ENCODE assay signal across 19 mouse cellular contexts in genomic region chr14:44384233-44384632, GRCm38 (mm10). TPM values are rescaled to one million over a fixed set of nuclear protein-coding genes. Genes with fewer than 3 reads are reported as not detected.
A peak's percentile ranks its signal among the peaks of the same experiment; 100 is the strongest.
DNase-seq lines count a peak whose midpoint lies in the region; TF ChIP-seq lines count a peak whose summit lies in the region.
"Not testable (repeated sequence)": the region's sequence is repeated elsewhere in the genome, so short reads cannot be mapped to it uniquely, and the experiment has no call there.
"Had no signal": no experiment of that assay in that cellular context is flagged by ENCODE, and none has a peak within 500 bp of the region (broad histone marks: within the 10 kb centered on the region; RNA-seq: fewer than 3 reads in every experiment).

No protein-coding gene starts in this region.

- H3K79me2 ChIP-seq in CH12.LX (replicated peaks; ENCODE audit: control insufficient read depth, extremely low read depth, insufficient read depth, poor library complexity, severe bottlenecking): not testable (repeated sequence)

- DNase-seq in CH12.LX (ENCODE audit: extremely low read depth): not testable (repeated sequence)

- dilution Hi-C loops in CH12.LX (cut with MboI; ENCODE audit: extremely low pct_ligation_motif_present, extremely low pct_unique_long_range_greater_than_20kb, low sequenced_read_pairs): not testable (repeated sequence)

- not testable (repeated sequence) for TF ChIP-seq EP300 in CH12.LX (IDR thresholded peaks at IDR 0.05; ENCODE audit: low read length)

- not testable (repeated sequence) for TF ChIP-seq CTCF in CH12.LX (conservative IDR thresholded peaks at IDR 0.05 in 1 of 2, IDR thresholded peaks at IDR 0.05 in 1 of 2; ENCODE audit: low read depth in 2 of 2, low read length in 2 of 2); testis, adult 2 months (IDR thresholded peaks at IDR 0.05; ENCODE audit: control insufficient read depth, insufficient read depth, insufficient replicate concordance, low read depth, low read length)

- peak overlapping the region; percentile 58; the same call in 1 of the 2 replicates for H3K9ac ChIP-seq in CH12.LX (ENCODE audit: insufficient read depth, low read depth)

- not testable (repeated sequence) for H3K27ac ChIP-seq in CH12.LX (ENCODE audit: insufficient read depth, low read depth); testis, adult 2 months (ENCODE audit: control insufficient read depth, insufficient read depth, low read depth, low read length)

- H3K4me1 ChIP-seq in CH12.LX (ENCODE audit: control insufficient read depth in 1 of 2, insufficient read depth in 2 of 2); testis, adult 2 months (ENCODE audit: control insufficient read depth, insufficient read depth, low read length): not testable (repeated sequence)

- 0 out of 2 replicates have a peak, but pooled peaks have one; percentile 29 for TF ChIP-seq POLR2A in CH12.LX (IDR thresholded peaks at IDR 0.05; ENCODE audit: low read depth, low read length)
- not testable (repeated sequence) for TF ChIP-seq POLR2A in testis, adult 2 months (IDR thresholded peaks at IDR 0.05; ENCODE audit: control insufficient read depth, low read depth, low read length)

- H3K36me3 ChIP-seq in CH12.LX (replicated peaks in 1 of 2; ENCODE audit: control insufficient read depth in 1 of 2, insufficient read depth in 1 of 2, low read length in 1 of 2); testis, adult 2 months (ENCODE audit: control insufficient read depth, insufficient read depth, low read length): not testable (repeated sequence)

- not testable (repeated sequence) for H3K9me3 ChIP-seq in CH12.LX (replicated peaks; ENCODE audit: low read length)

- TF ChIP-seq RAD21 in CH12.LX (IDR thresholded peaks at IDR 0.05; ENCODE audit: low read depth, low read length): not testable (repeated sequence)

- in situ Hi-C loops in CH12.LX (cut with MboI; ENCODE audit: low pct_ligation_motif_present, low pct_unique_long_range_greater_than_20kb, low sequenced_read_pairs): not testable (repeated sequence)

- not testable (repeated sequence) for H3K27me3 ChIP-seq in CH12.LX (replicated peaks); testis, adult 2 months (ENCODE audit: control insufficient read depth, insufficient read depth, low read length)

- H3K4me3 ChIP-seq in CH12.LX (replicated peaks in 1 of 3; ENCODE audit: low read depth in 2 of 3, low read length in 2 of 3, poor library complexity in 1 of 3): peak overlapping the region in 2 of 3 experiments; percentile 42 to 64
- H3K4me3 ChIP-seq in testis, adult 2 months (ENCODE audit: control insufficient read depth, low read depth, low read length): peak overlapping the region; percentile 65

- not testable (repeated sequence) for H3K4me2 ChIP-seq in CH12.LX (ENCODE audit: insufficient read depth, low read depth, poor library complexity, severe bottlenecking)

TF ChIP-seq in CH12.LX, 34 proteins besides CTCF, POLR2A, EP300 and RAD21:
- TF ChIP-seq HCFC1 (IDR thresholded peaks at IDR 0.05; ENCODE audit: low read depth, low read length) (peak; percentile 61), ELF1 (IDR thresholded peaks at IDR 0.05; ENCODE audit: low read depth, low read length) (peak; percentile 63)

RNA-seq across cellular contexts. Expression of gene Gm8229, which starts 19.1 kb away (rescaled TPM):
- total RNA-seq in CH12.LX (2012; rRNA removed): not detected in 2 replicates
- not detected in 2 replicates for total RNA-seq in CH12.LX (2014; rRNA removed)
- 0.33 TPM in 1 of 2 replicates, not detected in the other for polyA plus RNA-seq in CH12.LX (2012; ENCODE audit: insufficient read length, low read depth)
- 1.2 and 1.7 TPM in 2 replicates for polyA plus RNA-seq in testis, adult 2 months (2012; rRNA removed)
- total RNA-seq: adrenal gland, adult 18-20 months; adrenal gland, adult 2 months; adrenal gland, adult 8-10 months; adrenal gland, postnatal 10 days; adrenal gland, postnatal 14 days; adrenal gland, postnatal 25 days; adrenal gland, postnatal 36 days; adrenal gland, postnatal 4 days; ES-E14; MEL had no signal
- polyA plus RNA-seq: activated CD4-positive, CD25-positive, alpha-beta regulatory T cell, adult 4 months; adrenal gland, adult 2 months; C2C12; CD4-positive, CD25-positive, alpha-beta regulatory T cell, adult 4 months; cerebellum, adult 2 months; G1E; Patski had no signal

RNA-seq across cellular contexts. Expression of gene Gm3371, which starts 26.3 kb away (rescaled TPM):
- total RNA-seq in CH12.LX (2012; rRNA removed) (not detected in 2 replicates), CH12.LX (2014; rRNA removed) (0.34 TPM in 1 of 2 replicates, not detected in the other)
- not detected in 2 replicates for polyA plus RNA-seq in CH12.LX (2012; ENCODE audit: insufficient read length, low read depth)
- 1.5 and 1.6 TPM in 2 replicates for polyA plus RNA-seq in testis, adult 2 months (2012; rRNA removed)
- total RNA-seq: adrenal gland, adult 18-20 months; adrenal gland, adult 2 months; adrenal gland, adult 8-10 months; adrenal gland, postnatal 10 days; adrenal gland, postnatal 14 days; adrenal gland, postnatal 25 days; adrenal gland, postnatal 36 days; adrenal gland, postnatal 4 days; ES-E14; G1E; MEL had no signal
- polyA plus RNA-seq: activated CD4-positive, CD25-positive, alpha-beta regulatory T cell, adult 4 months; adrenal gland, adult 2 months; brain, embryonic 14.5 days; C2C12; CD4-positive, CD25-positive, alpha-beta regulatory T cell, adult 4 months; cerebellum, adult 2 months; G1E; Patski had no signal

RNA-seq across cellular contexts. Expression of gene Gm5930, which starts 45.8 kb away (rescaled TPM):
- total RNA-seq in CH12.LX (2012; rRNA removed) (2.1 and 2.8 TPM in 2 replicates), CH12.LX (2014; rRNA removed) (3.1 and 3.6 TPM in 2 replicates)
- 1.3 TPM in 2 replicates for polyA plus RNA-seq in CH12.LX (2012; ENCODE audit: insufficient read length, low read depth)
- 2.2 and 3.0 TPM in 2 replicates for polyA plus RNA-seq in testis, adult 2 months (2012; rRNA removed)
- total RNA-seq: adrenal gland, adult 18-20 months; adrenal gland, adult 2 months; adrenal gland, adult 8-10 months; adrenal gland, postnatal 10 days; adrenal gland, postnatal 14 days; adrenal gland, postnatal 25 days; adrenal gland, postnatal 36 days; adrenal gland, postnatal 4 days; MEL had no signal
- polyA plus RNA-seq: activated CD4-positive, CD25-positive, alpha-beta regulatory T cell, adult 4 months; adrenal gland, adult 2 months; brain, embryonic 14.5 days; C2C12; CD4-positive, CD25-positive, alpha-beta regulatory T cell, adult 4 months; cerebellum, adult 2 months; G1E had no signal

RNA-seq across cellular contexts. Expression of gene Gm8232, which starts 49.2 kb away (rescaled TPM):
- not detected in 2 replicates for total RNA-seq in CH12.LX (2012; rRNA removed)
- not detected in 2 replicates for total RNA-seq in CH12.LX (2014; rRNA removed)
- polyA plus RNA-seq in CH12.LX (2012; ENCODE audit: insufficient read length, low read depth): not detected in 2 replicates
- polyA plus RNA-seq in testis, adult 2 months (2012; rRNA removed): 1.2 and 1.8 TPM in 2 replicates
- total RNA-seq: adrenal gland, adult 18-20 months; adrenal gland, adult 2 months; adrenal gland, adult 8-10 months; adrenal gland, postnatal 10 days; adrenal gland, postnatal 14 days; adrenal gland, postnatal 25 days; adrenal gland, postnatal 36 days; adrenal gland, postnatal 4 days; ES-E14; MEL had no signal
- polyA plus RNA-seq: activated CD4-positive, CD25-positive, alpha-beta regulatory T cell, adult 4 months; adrenal gland, adult 2 months; brain, embryonic 14.5 days; C2C12; CD4-positive, CD25-positive, alpha-beta regulatory T cell, adult 4 months; cerebellum, adult 2 months; G1E; Patski had no signal
